Mouse (Mus musculus): ENCODE measurements around the gene Dgkz.

Gene Dgkz

GRCm38 (mm10) chr2:91916346-91916977 is 59.2 kb downstream of the Dgkz start:
- no peak for DNase-seq

GRCm38 (mm10) chr2:91913328-91914110 is 62.1 kb downstream of the Dgkz start:
- DNase-seq: no peak

GRCm38 (mm10) chr2:91912616-91913015 is 63.0 kb downstream of the Dgkz start:
- DNase-seq: no peak

- peak; percentile 41 for DNase-seq
These were observed 69.5 kb downstream of the Dgkz start for GRCm38 (mm10) chr2:91906141-91906540.

GRCm38 (mm10) chr2:91904618-91905307 is 70.9 kb downstream of the Dgkz start:
- no peak for DNase-seq

- no peak for DNase-seq
These were observed 72.3 kb downstream of the Dgkz start for GRCm38 (mm10) chr2:91903171-91903925.

GRCm38 (mm10) chr2:91902336-91902735 is 73.3 kb downstream of the Dgkz start:
- DNase-seq: no peak

- DNase-seq: no peak
These were observed 75.2 kb downstream of the Dgkz start for GRCm38 (mm10) chr2:91900431-91900830.

GRCm38 (mm10) chr2:91899141-91899540 is 76.5 kb downstream of the Dgkz start:
- DNase-seq: no peak

- no peak for DNase-seq
These were observed 77.7 kb downstream of the Dgkz start for GRCm38 (mm10) chr2:91897968-91898367.

- DNase-seq: no peak
These were observed 80.3 kb downstream of the Dgkz start for GRCm38 (mm10) chr2:91895401-91895800.

- no peak for DNase-seq
These were observed 80.9 kb downstream of the Dgkz start for GRCm38 (mm10) chr2:91894716-91895115.

- DNase-seq: no peak
These were observed 91.0 kb downstream of the Dgkz start for GRCm38 (mm10) chr2:91884616-91885015.

- DNase-seq: peak; percentile 55
These were observed 91.7 kb downstream of the Dgkz start for GRCm38 (mm10) chr2:91883961-91884360.

Measured in layer of hippocampus, adult 9-11 months (tissue).